Mouse (Mus musculus): ENCODE data around the gene Galnt17.

GRCm38 (mm10) chr5:130914606-130915005 is 393.7 kb downstream of the Galnt17 start:
- TF ChIP-seq EP300 (IDR thresholded peaks at IDR 0.05; ENCODE audit: insufficient read depth, low read depth, low read length) (no peak), POLR2A (IDR thresholded peaks at IDR 0.05; ENCODE audit: insufficient read depth, low read depth, low read length) (no peak)
